Mouse (Mus musculus) ES-E14 (cell line): Measurements from ENCODE around the gene Iffo2. TPM values are rescaled to one million over a fixed set of nuclear protein-coding genes. Genes with fewer than 3 reads are reported as not detected.

Experiments used
- DNase-seq: peaks from one replicate; pipeline ENCODE4 v3.0.0-alpha.2; 2013; ENCODE audit warnings: low read depth, low spot score
- H3K27ac ChIP-seq: 2 replicates; pipeline ENCODE4 v1.5.1; 2012; ENCODE audit warnings: low read depth, mild to moderate bottlenecking, low read length, moderate library complexity, mixed read lengths; ENCODE audit not compliant: poor library complexity, insufficient read depth, severe bottlenecking
- H3K36me3 ChIP-seq: 2 replicates; pipeline ENCODE4 v1.6.1; 2012; ENCODE audit warnings: mild to moderate bottlenecking, low read length, moderate library complexity, mixed read lengths; ENCODE audit not compliant: control insufficient read depth, poor library complexity, insufficient read depth, severe bottlenecking
- H3K4me1 ChIP-seq, 2 experiments: fragments of 150-350 bp in 1 of 2; sonication (generic) in 1 of 2; 2 replicates each; pipeline ENCODE4 v1.6.1; 2012; ENCODE audit warnings: low read length in 2 of 2, mild to moderate bottlenecking in 1 of 2, mixed read lengths in 1 of 2; ENCODE audit not compliant: control insufficient read depth in 2 of 2, insufficient read depth in 2 of 2, poor library complexity in 1 of 2
- H3K4me3 ChIP-seq, 2 experiments: fragments of 150-350 bp in 1 of 2; sonication (generic) in 1 of 2; 2 replicates each; pipeline ENCODE4 v1.5.1; 2012; ENCODE audit warnings: low read length in 2 of 2, low read depth in 1 of 2, mild to moderate bottlenecking in 1 of 2, mixed read lengths in 1 of 2; ENCODE audit not compliant: insufficient read depth in 1 of 2, poor library complexity in 1 of 2, severe bottlenecking in 1 of 2
- H3K9ac ChIP-seq: 2 replicates; pipeline ENCODE4 v1.6.1; 2012; ENCODE audit warnings: low read depth, mild to moderate bottlenecking, low read length, mixed read lengths; ENCODE audit not compliant: poor library complexity, insufficient read depth, severe bottlenecking
- H3K9me3 ChIP-seq: fragments of 150-350 bp; sonication (generic); 2 replicates; pipeline ENCODE4 v1.6.1; 2012; ENCODE audit warnings: low read depth, mild to moderate bottlenecking, low read length; ENCODE audit not compliant: control insufficient read depth, insufficient read depth
- CHD2 ChIP-seq: IDR thresholded peaks from 2 replicates; pipeline ENCODE4 v1.6.1; 2014; ENCODE audit warnings: mild to moderate bottlenecking, low read depth, low read length, inconsistent platforms
- HCFC1 ChIP-seq: IDR thresholded peaks from 2 replicates; pipeline ENCODE4 v1.6.1; 2012; ENCODE audit warnings: low read length, inconsistent platforms, borderline replicate concordance; ENCODE audit not compliant: insufficient read depth
- MAFK ChIP-seq: IDR thresholded peaks from 2 replicates; pipeline ENCODE4 v1.6.1; 2014; ENCODE audit warnings: mild to moderate bottlenecking, low read depth, low read length, inconsistent platforms; ENCODE audit not compliant: insufficient read depth
- ZC3H11A ChIP-seq: IDR thresholded peaks from 2 replicates; pipeline ENCODE4 v1.6.1; 2012; ENCODE audit warnings: low read depth, mild to moderate bottlenecking, inconsistent platforms, low read length, borderline replicate concordance
- ZNF384 ChIP-seq: IDR thresholded peaks from 2 replicates; pipeline ENCODE4 v1.6.1; 2012; ENCODE audit warnings: low read depth, low read length, inconsistent platforms
- in situ Hi-C, 2 experiments: fragments of 600-800 bp; cut with MboI; formaldehyde crosslinking; loops; one replicate each; pipeline ENCODE4 v1.15.1; 2025; ENCODE audit warnings: low sequenced_read_pairs in 2 of 2, inconsistent platforms in 1 of 2; ENCODE audit not compliant: unreplicated experiment in 2 of 2
- total RNA-seq: library from RNA; depleted of rRNA; stranded (reverse); fragments of 300-350 nt; gene quantifications from 2 replicates; pipeline ENCODE4 v1.2.3, GENCODE M21; 2012

Gene Iffo2
- total RNA-seq, 1 experiment: 19.3 TPM

- H3K36me3 ChIP-seq: no peaks in the 10 kb centered on the region
- H3K9ac ChIP-seq: no peak overlapping the region
- H3K9me3 ChIP-seq: no peaks in the 10 kb centered on the region
- no peak for DNase-seq
- H3K27ac ChIP-seq: no peak overlapping the region
- TF ChIP-seq ZNF384 (no peak), ZC3H11A (no peak), MAFK (no peak), HCFC1 (no peak), CHD2 (no peak)
- H3K4me3 ChIP-seq: no peak overlapping the region
- H3K4me1 ChIP-seq: no peaks in the 10 kb centered on the region
- in situ Hi-C loops: no loop called here
These were observed 17.4 kb upstream of the Iffo2 start for GRCm38 (mm10) chr4:139512985-139513384.

GRCm38 (mm10) chr4:139519221-139519620, 11.1 kb upstream of the Iffo2 start:
- H3K9me3 ChIP-seq: no peaks in the 10 kb centered on the region
- H3K9ac ChIP-seq: no peak overlapping the region
- no peaks in the 10 kb centered on the region for H3K36me3 ChIP-seq
- DNase-seq: no peak
- no peak overlapping the region for H3K27ac ChIP-seq
- TF ChIP-seq HCFC1 (no peak), CHD2 (no peak), MAFK (no peak), ZNF384 (no peak), ZC3H11A (no peak)
- in situ Hi-C loops: no loop called here
- H3K4me1 ChIP-seq: no peaks in the 10 kb centered on the region
- no peak overlapping the region for H3K4me3 ChIP-seq

- in situ Hi-C loops: no loop called here
These were observed 8.4 kb upstream of the Iffo2 start for GRCm38 (mm10) chr4:139521926-139522325.

GRCm38 (mm10) chr4:139526475-139526874, 3.9 kb upstream of the Iffo2 start:
- Histone ChIP-seq H3K36me3 (no peaks in the 10 kb centered on the region), H3K9me3 (no peaks in the 10 kb centered on the region), H3K4me3 (no peak overlapping the region), H3K9ac (no peak overlapping the region), H3K4me1 (no peaks in the 10 kb centered on the region), H3K27ac (no peak overlapping the region)
- no peak for DNase-seq
- in situ Hi-C loops: no loop called here
- TF ChIP-seq MAFK (no peak), ZC3H11A (no peak), HCFC1 (no peak), CHD2 (no peak), ZNF384 (no peak)

More at GRCm38 (mm10) chr4:139521926-139522325, 8.4 kb upstream of the Iffo2 start:
- Histone ChIP-seq H3K4me1 (no peaks in the 10 kb centered on the region), H3K27ac (no peak overlapping the region), H3K9ac (no peak overlapping the region), H3K9me3 (no peaks in the 10 kb centered on the region), H3K4me3 (no peak overlapping the region), H3K36me3 (no peaks in the 10 kb centered on the region)
- TF ChIP-seq HCFC1 (no peak), ZNF384 (no peak), CHD2 (no peak), MAFK (no peak)
- no peak for DNase-seq

GRCm38 (mm10) chr4:139532081-139532480, 1.7 kb downstream of the Iffo2 start:
- H3K36me3 ChIP-seq: no peaks in the 10 kb centered on the region
- no peaks in the 10 kb centered on the region; a peak in 1 of 4 replicates for H3K4me1 ChIP-seq
- H3K4me3 ChIP-seq: no peak overlapping the region
- no peak for DNase-seq
- no peak overlapping the region for H3K9ac ChIP-seq
- H3K27ac ChIP-seq: no peak overlapping the region
- in situ Hi-C loops: no loop called here
- H3K9me3 ChIP-seq: no peaks in the 10 kb centered on the region
- no peak for TF ChIP-seq ZNF384
- TF ChIP-seq ZC3H11A: no peak
- no peak for TF ChIP-seq HCFC1
- TF ChIP-seq MAFK: no peak
- TF ChIP-seq CHD2: no peak
